ENCODE assay signal across 1 mouse cellular context in the genomic region with DNA sequence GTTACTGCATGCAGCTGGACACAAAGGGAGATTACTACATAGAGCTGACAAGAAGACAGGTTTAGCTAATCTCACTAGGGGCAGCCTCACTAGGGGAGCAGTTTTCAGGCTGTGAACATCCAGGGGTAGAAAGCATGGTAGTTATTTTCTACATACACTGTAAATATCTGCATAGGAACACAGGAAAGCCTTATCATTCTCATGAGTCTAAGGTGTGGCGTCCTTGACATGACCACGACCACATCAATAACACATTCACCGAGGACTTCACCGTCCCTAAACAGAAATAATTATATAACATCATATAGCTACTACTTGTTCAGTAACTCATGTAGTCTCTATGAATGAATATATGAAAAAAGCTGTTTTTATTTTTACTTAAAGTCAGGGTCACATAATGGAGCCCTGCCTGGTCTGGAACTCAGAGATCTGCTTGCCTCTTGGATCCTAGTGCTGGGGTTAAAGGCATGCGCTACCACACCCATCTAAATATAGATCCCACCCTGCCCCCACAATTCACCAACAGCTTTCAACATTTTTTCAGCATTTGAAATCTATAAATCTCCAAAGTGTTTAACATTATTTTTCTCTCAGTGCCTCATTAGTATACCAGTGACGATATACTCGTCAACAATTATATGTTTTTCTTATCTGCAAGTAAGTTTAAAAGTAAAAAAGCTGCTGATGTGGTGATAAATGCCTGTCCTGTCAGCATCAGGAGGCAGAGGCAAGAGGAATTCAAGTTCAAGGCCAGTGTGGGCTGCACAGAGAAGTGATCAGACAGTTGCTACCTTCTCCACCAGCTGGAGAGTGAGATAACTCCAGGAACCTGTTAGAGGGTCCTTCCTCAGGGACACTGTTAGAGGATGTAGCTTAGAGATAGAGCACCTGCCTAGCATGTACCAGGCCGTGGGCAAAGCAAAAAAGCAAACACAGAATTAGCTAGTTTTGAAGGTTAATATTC.
A peak's percentile ranks its signal among the peaks of the same experiment; 100 is the strongest.
TF ChIP-seq lines count a peak whose summit lies in the region.

No protein-coding gene starts in this region.

TF ChIP-seq in MEL, 35 proteins besides CTCF, POLR2A, EP300 and RAD21 (continued from another document):
- TF ChIP-seq E2F4 (IDR thresholded peaks at IDR 0.05; ENCODE audit: borderline replicate concordance, low read depth, low read length) (no peak), MYB (IDR thresholded peaks at IDR 0.05; ENCODE audit: low read depth, low read length) (peak; percentile 88), MAZ (IDR thresholded peaks at IDR 0.05; ENCODE audit: low read depth, low read length) (no peak), TCF12 (IDR thresholded peaks at IDR 0.05; ENCODE audit: low read depth, low read length) (peak; percentile 99), HCFC1 (IDR thresholded peaks at IDR 0.05; ENCODE audit: low read depth, low read length) (peak; percentile 44; the same call in 1 of the 2 replicates), TBP (IDR thresholded peaks at IDR 0.05; ENCODE audit: low read depth, low read length) (0 out of 2 replicates have a peak, but pooled peaks have one; percentile 30), POLR2AphosphoS2 (IDR thresholded peaks at IDR 0.05; ENCODE audit: low read length) (no peak), RCOR1 (IDR thresholded peaks at IDR 0.05; ENCODE audit: low read depth, low read length) (peak; percentile 46; the same call in 1 of the 2 replicates), ETS1 (IDR thresholded peaks at IDR 0.05; ENCODE audit: low read depth, low read length) (peak; percentile 96), BHLHE40 (IDR thresholded peaks at IDR 0.05; ENCODE audit: borderline replicate concordance, low read depth, low read length) (peak; percentile 34; the same call in 1 of the 2 replicates), ZNF384 (IDR thresholded peaks at IDR 0.05; ENCODE audit: low read depth, low read length) (peak; percentile 72), ZC3H11A (IDR thresholded peaks at IDR 0.05; ENCODE audit: low read depth, low read length) (no peak), SMC3 (IDR thresholded peaks at IDR 0.05; ENCODE audit: low read depth, low read length) (no peak; the same call in 1 of the 2 replicates), MAFK (IDR thresholded peaks at IDR 0.05; ENCODE audit: borderline replicate concordance, low read depth, low read length) (0 out of 2 replicates have a peak, but pooled peaks have one; percentile 29), UBTF (IDR thresholded peaks at IDR 0.05; ENCODE audit: borderline replicate concordance, insufficient read depth, low read depth, low read length) (no peak), ZKSCAN1 (IDR thresholded peaks at IDR 0.05; ENCODE audit: low read depth, low read length) (peak; percentile 11; the same call in 1 of the 2 replicates), JUND (IDR thresholded peaks at IDR 0.05; ENCODE audit: low read depth, low read length) (0 out of 2 replicates have a peak, but pooled peaks have one; percentile 25), ZMIZ1 (IDR thresholded peaks at IDR 0.05; ENCODE audit: low read depth, low read length) (no peak), TAL1 (IDR thresholded peaks at IDR 0.05; ENCODE audit: low read length) (peak; percentile 97), MXI1 (IDR thresholded peaks at IDR 0.05; ENCODE audit: low read depth, low read length) (peak; percentile 40; the same call in 1 of the 2 replicates), ELF1 (IDR thresholded peaks at IDR 0.05; ENCODE audit: low read depth, low read length) (peak; percentile 23; the same call in 1 of the 2 replicates), CHD2 (IDR thresholded peaks at IDR 0.05; ENCODE audit: low read length) (peak; percentile 19; the same call in 1 of the 2 replicates), CHD1 (IDR thresholded peaks at IDR 0.05; ENCODE audit: low read depth, low read length) (0 out of 2 replicates have a peak, but pooled peaks have one; percentile 68), POLR2AphosphoS5 (IDR thresholded peaks at IDR 0.05; ENCODE audit: borderline replicate concordance, low read depth, low read length) (no peak), NELFE (IDR thresholded peaks at IDR 0.05; ENCODE audit: low read depth, low read length) (no peak), USF2 (IDR thresholded peaks at IDR 0.05; ENCODE audit: borderline replicate concordance in 1 of 2, insufficient read depth in 1 of 2, low read depth in 1 of 2, low read length in 2 of 2) (no peak), GATA1 (IDR thresholded peaks at IDR 0.05; ENCODE audit: low read depth, low read length) (peak; percentile 95), GABPA (IDR thresholded peaks at IDR 0.05; ENCODE audit: low read depth, low read length) (no peak), SIN3A (IDR thresholded peaks at IDR 0.05; ENCODE audit: low read length) (peak; percentile 72), MEF2A (IDR thresholded peaks at IDR 0.05; ENCODE audit: extremely low read depth, insufficient replicate concordance, low read depth, low read length, poor library complexity, severe bottlenecking) (peak; percentile 87; the same call in 1 of the 2 replicates), USF1 (IDR thresholded peaks at IDR 0.05; ENCODE audit: low read depth, low read length) (no peak), KAT2A (conservative IDR thresholded peaks at IDR 0.05; ENCODE audit: low read depth, low read length) (0 out of 2 replicates have a peak, but pooled peaks have one; percentile 30), NRF1 (IDR thresholded peaks at IDR 0.05; ENCODE audit: insufficient read depth, low read depth, low read length, poor library complexity, severe bottlenecking) (0 out of 2 replicates have a peak, but pooled peaks have one; percentile 27), MAX (IDR thresholded peaks at IDR 0.05; ENCODE audit: low read length) (0 out of 2 replicates have a peak, but pooled peaks have one; percentile 4)
TF ChIP-seq in MEL: peak in this region for 23.
